Mouse (Mus musculus) embryo, embryonic 9.5 days (tissue): ENCODE measurements around the gene Hspd1.

Experiments
- DNase-seq: peaks from one replicate; pipeline ENCODE4 v3.0.0-alpha.2; 2017; ENCODE audit errors: extremely low spot score

The Hspd1 gene

DNA sequence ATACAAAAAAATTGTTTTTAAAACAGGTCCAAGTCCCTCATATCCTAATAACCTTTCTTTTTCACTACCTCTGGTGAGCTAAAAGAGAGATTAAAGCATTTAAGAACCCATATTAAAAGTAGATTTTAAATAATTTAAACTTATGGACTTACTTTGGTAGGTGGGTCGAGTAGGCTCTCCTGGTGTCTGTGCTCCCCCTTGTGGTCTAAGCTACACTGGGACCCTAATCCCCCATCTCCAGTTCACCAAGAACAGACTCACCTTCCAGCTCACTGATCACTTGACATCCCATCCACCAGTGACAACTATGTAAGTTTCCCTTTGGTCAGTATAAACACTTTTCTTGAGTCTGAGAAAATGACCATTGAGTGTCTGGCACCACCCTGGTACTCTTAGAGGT lies 45.8 kb downstream of the Hspd1 start:
- DNase-seq, result no peak

DNA sequence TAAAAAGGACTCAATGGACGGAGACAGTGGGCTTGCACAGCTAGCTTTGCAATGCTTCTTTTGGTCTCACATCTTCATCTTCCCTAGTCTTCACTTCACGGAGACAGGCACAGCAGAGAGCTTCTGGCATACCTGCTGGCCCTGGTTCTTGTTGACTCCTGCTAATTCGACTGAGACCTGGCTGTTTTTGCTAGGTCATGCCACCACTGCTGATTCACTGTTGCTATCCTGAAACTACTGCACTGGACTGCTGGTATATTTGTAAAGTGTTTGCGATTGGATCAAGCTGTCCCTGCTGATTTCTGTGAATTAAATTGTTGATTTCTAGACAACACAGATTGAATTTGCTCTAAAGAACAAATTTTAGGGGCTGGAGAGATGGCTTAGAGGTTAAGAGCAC lies 46.4 kb downstream of the Hspd1 start:
- DNase-seq, result no peak

DNA sequence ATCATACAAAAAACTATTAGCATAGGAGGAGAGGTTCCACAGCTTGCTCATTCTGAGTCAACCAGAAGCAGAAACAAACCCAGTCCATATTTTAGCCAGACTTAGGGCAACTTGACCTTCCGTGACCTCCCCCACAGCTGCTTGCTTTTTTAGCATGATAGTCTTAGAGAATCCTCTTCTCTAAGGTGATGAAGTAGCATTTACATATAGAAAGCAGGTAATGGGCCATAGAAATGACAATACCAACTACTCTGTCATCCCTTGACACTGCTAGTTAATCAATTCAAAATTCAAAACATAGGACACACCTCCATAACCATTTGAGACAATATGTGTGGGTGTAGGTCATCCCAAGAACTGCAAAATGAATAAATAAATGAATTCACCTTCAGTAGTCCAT lies 48.1 kb downstream of the Hspd1 start:
- no peak for DNase-seq

DNA sequence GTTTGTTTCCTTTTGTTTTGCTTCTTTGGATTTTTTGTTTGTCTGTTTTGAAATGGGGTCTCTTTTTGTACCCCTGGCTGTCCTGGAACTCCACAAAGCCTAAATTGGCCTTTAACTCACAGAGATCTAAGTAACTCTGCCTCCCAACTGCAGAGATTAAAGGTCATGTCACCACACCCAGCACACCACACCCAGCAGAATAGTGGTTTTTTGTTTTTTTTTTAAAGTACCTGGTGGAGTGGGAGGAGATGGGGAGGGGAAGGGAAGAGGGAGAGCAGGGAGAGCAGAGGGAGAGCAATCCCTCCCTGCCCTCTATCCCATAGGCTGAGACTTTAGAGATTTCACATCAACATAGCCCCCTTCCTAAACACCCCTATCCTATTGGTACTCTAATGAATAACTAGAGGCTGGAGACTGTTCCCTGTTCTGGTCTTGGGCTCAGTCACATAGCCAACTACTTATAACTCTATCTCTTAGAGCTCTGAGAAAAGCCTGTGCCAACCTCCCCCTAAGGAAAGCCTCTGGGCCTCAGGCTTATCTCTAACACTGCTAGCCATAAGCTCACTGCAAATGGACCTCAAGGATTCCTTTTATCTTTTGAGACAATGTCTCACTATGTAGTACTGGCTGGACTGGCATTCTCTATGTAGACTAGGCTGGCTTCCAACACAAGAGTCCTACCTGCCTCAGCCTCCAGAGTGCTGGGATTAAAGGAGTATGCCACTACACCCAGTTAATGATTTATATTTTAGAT lies 56.8 kb downstream of the Hspd1 start:
- DNase-seq, result no peak

DNA sequence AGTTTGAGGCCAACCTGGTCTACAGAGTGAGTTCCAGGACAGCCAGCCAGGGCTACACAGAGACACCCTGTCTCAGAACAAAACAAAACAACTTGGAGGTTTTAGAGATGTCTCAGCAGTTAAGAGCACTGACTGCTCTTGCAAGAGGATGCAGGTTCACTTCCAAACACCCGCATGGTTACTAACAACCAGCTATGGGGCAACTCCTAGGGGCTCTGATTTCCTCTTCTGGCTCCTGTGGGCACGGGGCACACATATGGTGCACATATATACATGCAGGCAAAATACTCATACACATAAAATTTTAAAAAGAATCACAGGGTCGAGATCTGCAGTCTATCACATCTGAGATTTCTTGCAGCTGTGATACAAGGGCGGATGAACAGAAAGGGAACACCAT lies 58.6 kb downstream of the Hspd1 start:
- no peak for DNase-seq

DNA sequence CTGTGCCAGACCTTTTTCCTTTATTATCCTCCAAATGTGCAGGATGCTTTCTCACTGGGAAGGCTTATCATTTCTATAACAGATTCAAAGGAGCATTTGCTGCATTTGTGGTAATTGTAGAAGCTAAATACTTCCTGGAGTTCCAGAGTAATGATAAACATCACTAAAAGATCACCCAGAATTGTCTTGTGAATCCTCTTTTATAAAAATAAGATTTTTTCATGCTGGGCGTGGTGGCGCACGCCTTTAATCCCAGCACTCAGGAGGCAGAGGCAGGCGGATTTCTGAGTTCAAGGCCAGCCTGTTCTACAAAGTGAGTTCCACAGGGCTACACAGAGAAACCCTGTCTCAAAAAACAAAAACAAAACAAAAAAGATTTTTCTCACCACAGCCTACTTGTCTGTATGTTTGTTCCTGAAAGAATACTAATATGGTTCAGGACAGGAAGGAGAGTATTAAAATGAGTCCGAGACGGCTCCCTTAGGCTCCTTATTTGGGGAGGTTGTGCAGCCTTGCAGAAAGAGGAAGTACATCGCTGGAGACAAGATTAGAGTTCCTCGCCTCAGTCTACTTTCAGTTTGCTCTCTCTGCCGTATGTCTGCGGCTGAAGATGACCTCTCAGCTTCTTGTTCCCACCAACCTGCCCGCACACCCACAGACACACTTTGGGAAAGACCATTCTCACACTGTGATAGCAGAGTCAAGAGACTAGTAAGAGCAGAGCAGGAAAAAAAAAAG lies 59.4 kb downstream of the Hspd1 start:
- DNase-seq, result no peak

DNA sequence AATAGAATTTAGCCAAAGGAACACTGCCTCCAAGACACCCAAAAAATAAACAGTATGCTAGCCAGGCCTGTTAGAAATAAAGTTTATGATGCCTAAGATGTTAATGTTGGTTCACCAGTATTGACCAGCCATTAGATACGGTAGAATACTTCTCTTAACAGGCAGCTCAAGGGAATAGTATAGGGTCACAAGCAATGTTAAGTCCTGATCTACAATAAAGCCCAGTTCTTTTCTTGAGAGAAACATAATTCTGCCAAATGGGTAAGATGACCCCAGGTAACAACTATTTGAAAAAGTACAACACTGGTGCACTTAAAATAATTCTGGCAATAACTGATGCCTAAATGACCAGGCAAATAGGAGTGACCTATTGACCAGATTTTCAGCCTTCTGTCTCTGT lies 60.1 kb downstream of the Hspd1 start:
- DNase-seq, result no peak
